Mouse (Mus musculus): ENCODE data around the gene Atxn2l. TPM values are rescaled to one million over a fixed set of nuclear protein-coding genes. Genes with fewer than 3 reads are reported as not detected.
"Not testable (repeated sequence)": the region's sequence is repeated elsewhere in the genome, so short reads cannot be mapped to it uniquely, and the experiment has no call there.

Gene Atxn2l
- polyA plus RNA-seq, 1 experiment from 2014 or later: 64.2 TPM

DNA sequence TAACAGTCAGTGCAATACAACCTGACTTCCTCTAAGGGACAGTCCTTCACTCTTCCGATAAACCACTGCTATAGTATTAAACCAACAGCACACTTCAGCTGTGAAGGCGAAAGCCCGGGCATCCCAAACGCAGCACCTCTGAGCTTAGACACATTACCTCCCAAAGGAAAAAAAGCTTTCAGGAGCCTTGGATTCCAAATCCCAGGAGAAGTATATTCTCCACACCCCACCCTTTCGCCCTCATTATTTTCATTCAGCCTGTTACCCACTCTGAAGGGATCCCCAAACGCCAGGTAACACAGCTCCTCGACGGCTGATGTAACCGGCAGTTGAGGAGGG, 1.6 kb downstream of the Atxn2l start:
- WGBS: 3% methylated on average over 9 of the region's 9 CpGs
- ATAC-seq (ENCODE audit: insufficient read depth, low FRiP score, low TSS enrichment): 0 out of 2 replicates have a peak, but pooled peaks have one; percentile 2
- peak overlapping the region; percentile 94 for H3K27ac ChIP-seq (ENCODE audit: low read depth, low read length)

DNA sequence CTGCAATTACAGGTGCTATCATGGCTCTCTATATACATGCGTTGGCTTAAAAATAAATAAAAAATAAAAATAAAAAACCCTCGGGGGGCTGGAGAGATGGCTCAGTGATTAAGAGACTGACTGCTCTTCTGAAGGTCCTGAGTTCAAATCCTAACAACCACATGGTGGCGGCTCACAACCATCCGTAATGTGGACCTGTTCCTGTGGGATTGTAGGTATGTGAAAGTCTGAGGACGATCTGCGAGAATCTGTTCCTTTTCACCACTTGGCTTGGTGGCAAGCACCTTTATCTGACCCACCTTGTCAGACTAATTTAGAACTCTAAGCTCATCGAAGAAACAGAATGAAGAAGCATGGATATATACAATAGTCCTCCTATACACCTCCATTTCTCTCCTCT, 3.8 kb downstream of the Atxn2l start:
- no peaks in the 10 kb centered on the region for H3K27me3 ChIP-seq (ENCODE audit: control insufficient read depth, insufficient read depth, low read length)
- peaks cover 6% of the 10 kb centered on the region for H3K4me1 ChIP-seq (ENCODE audit: control insufficient read depth, insufficient read depth, low read length)
- no peak overlapping the region for H3K4me2 ChIP-seq (ENCODE audit: low read depth)
- ATAC-seq (ENCODE audit: insufficient read depth, low FRiP score, low TSS enrichment) (no peak), DNase-seq (ENCODE audit: low spot score) (no peak)
- peaks cover 45% of the 10 kb centered on the region for H3K36me3 ChIP-seq (ENCODE audit: control insufficient read depth, insufficient read depth, low read length)
- H3K27ac ChIP-seq (ENCODE audit: low read depth, low read length): no peak overlapping the region
- H3K9me3 ChIP-seq (ENCODE audit: control insufficient read depth, low read length): no peaks in the 10 kb centered on the region
- H3K4me3 ChIP-seq (ENCODE audit: low read depth, low read length): no peak overlapping the region
- 93% methylated on average over 7 of the region's 7 CpGs for WGBS
- H3K9ac ChIP-seq (ENCODE audit: low read length): no peak overlapping the region

More for the DNA sequence above, 1.6 kb downstream of the Atxn2l start:
- peaks cover 6% of the 10 kb centered on the region for H3K4me1 ChIP-seq (ENCODE audit: control insufficient read depth, insufficient read depth, low read length)
- H3K9ac ChIP-seq (ENCODE audit: low read length): peak overlapping the region; percentile 49
- H3K9me3 ChIP-seq (ENCODE audit: control insufficient read depth, low read length): no peaks in the 10 kb centered on the region
- H3K27me3 ChIP-seq (ENCODE audit: control insufficient read depth, insufficient read depth, low read length): no peaks in the 10 kb centered on the region
- H3K36me3 ChIP-seq (ENCODE audit: control insufficient read depth, insufficient read depth, low read length): peaks cover 27% of the 10 kb centered on the region
- peak overlapping the region; percentile 99 for H3K4me3 ChIP-seq (ENCODE audit: low read depth, low read length)
- no peak for DNase-seq (ENCODE audit: low spot score)
- peak overlapping the region; percentile 83 for H3K4me2 ChIP-seq (ENCODE audit: low read depth)

DNA sequence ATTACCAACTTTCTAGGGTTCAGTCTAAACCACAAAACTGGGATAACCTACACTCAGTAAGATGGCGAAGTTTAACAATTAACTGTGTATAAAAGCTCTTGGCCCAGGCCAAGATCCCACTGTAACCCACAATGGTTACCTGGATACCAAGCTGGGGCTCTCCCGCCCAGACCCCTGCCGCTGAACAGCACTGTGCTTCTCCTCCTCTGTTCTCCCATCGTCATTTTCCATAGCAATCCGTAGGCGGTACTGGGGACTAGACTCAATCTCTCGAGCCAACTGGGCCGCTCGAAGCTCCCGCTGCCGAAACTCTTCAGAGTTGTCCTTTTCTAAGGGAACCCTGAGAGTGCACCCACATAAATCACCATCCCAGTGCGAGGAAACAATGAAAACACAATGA, 5.3 kb downstream of the Atxn2l start:
- Histone ChIP-seq H3K36me3 (ENCODE audit: control insufficient read depth, insufficient read depth, low read length) (peaks cover 58% of the 10 kb centered on the region), H3K4me3 (ENCODE audit: low read depth, low read length) (no peak overlapping the region), H3K9ac (ENCODE audit: low read length) (no peak overlapping the region), H3K27me3 (ENCODE audit: control insufficient read depth, insufficient read depth, low read length) (no peaks in the 10 kb centered on the region), H3K27ac (ENCODE audit: low read depth, low read length) (no peak overlapping the region), H3K4me1 (ENCODE audit: control insufficient read depth, insufficient read depth, low read length) (peaks cover 6% of the 10 kb centered on the region), H3K9me3 (ENCODE audit: control insufficient read depth, low read length) (no peaks in the 10 kb centered on the region), H3K4me2 (ENCODE audit: low read depth) (no peak overlapping the region)
- 91% methylated on average over 12 of the region's 12 CpGs for WGBS
- no peak for DNase-seq (ENCODE audit: low spot score)
- ATAC-seq (ENCODE audit: insufficient read depth, low FRiP score, low TSS enrichment): no peak

DNA sequence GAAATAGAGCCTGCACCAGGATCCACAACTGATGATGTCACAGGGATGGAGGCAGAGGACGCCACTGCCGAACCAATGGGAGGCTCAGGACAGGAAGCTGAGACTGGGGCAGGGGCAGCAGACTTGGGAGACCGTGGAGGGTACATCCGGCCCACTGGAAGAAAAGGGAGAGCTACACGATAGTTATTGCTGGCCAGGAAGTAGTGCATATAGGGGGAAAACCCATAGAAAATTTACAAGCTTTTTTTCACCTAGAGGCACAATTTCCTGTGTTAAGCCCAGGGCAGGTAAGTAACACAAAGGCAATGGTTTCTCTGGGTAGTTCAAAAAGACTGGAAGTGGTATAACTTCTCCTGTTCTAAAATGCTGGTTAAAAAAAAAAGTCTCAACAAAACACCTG, 6.8 kb downstream of the Atxn2l start:
- ATAC-seq (ENCODE audit: insufficient read depth, low FRiP score, low TSS enrichment): no peak
- no peak for DNase-seq (ENCODE audit: low spot score)
- Histone ChIP-seq H3K9me3 (ENCODE audit: control insufficient read depth, low read length) (no peaks in the 10 kb centered on the region), H3K4me2 (ENCODE audit: low read depth) (no peak overlapping the region), H3K4me1 (ENCODE audit: control insufficient read depth, insufficient read depth, low read length) (peaks cover 6% of the 10 kb centered on the region), H3K4me3 (ENCODE audit: low read depth, low read length) (no peak overlapping the region), H3K27me3 (ENCODE audit: control insufficient read depth, insufficient read depth, low read length) (no peaks in the 10 kb centered on the region), H3K27ac (ENCODE audit: low read depth, low read length) (no peak overlapping the region), H3K9ac (ENCODE audit: low read length) (no peak overlapping the region), H3K36me3 (ENCODE audit: control insufficient read depth, insufficient read depth, low read length) (peaks cover 64% of the 10 kb centered on the region)
- 84% methylated on average over 5 of the region's 5 CpGs for whole genome bisulfite sequencing

DNA sequence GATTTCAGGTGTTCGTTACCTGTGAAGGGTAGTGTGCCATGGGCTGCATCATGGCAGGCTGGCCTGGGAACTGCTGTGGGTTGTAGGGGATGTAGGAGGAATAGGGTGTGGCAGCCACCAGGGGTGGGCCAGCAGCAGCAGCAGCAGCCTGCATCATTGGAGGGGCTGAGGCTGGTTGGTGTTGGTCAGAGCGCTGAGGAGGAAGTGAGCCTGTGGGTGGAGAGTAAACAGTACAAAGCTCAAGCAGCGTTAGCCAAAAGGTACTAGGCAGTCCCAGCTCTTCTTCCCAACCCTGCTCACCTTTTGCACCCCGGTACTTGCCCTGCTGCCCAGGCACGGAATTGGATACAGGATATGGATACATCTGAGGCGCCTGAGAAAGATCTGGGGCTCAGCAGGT, 9.1 kb downstream of the Atxn2l start:
- no peak overlapping the region for H3K4me3 ChIP-seq (ENCODE audit: low read depth, low read length)
- WGBS: 89% methylated on average over 6 of the region's 6 CpGs
- H3K4me2 ChIP-seq (ENCODE audit: low read depth): no peak overlapping the region
- H3K27ac ChIP-seq (ENCODE audit: low read depth, low read length): no peak overlapping the region
- ATAC-seq (ENCODE audit: insufficient read depth, low FRiP score, low TSS enrichment) (no peak), DNase-seq (ENCODE audit: low spot score) (no peak)
- no peaks in the 10 kb centered on the region for H3K27me3 ChIP-seq (ENCODE audit: control insufficient read depth, insufficient read depth, low read length)
- no peaks in the 10 kb centered on the region for H3K4me1 ChIP-seq (ENCODE audit: control insufficient read depth, insufficient read depth, low read length)
- H3K9me3 ChIP-seq (ENCODE audit: control insufficient read depth, low read length): no peaks in the 10 kb centered on the region
- no peak overlapping the region for H3K9ac ChIP-seq (ENCODE audit: low read length)
- peaks cover 57% of the 10 kb centered on the region for H3K36me3 ChIP-seq (ENCODE audit: control insufficient read depth, insufficient read depth, low read length)

DNA sequence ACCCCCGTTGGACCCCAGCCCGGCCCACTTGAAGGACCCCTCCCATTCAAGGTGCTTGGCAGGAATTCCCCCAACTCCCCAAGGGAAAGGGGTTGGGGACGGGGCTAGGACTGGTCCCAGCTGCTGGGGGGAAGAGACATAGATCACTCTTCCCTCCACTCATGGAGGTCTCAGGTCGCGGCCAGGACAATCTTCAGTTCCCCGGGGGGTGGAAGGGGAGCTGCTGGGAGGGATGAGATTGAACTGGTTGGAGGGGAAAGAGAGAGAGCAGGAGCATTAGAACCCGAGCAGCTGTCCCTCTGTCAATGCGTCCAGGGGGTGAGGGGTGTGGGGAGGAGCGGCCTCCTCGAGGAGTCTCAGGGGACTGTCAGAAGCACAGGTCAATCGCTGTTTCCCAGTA, 11.3 kb downstream of the Atxn2l start:
- H3K4me1 ChIP-seq (ENCODE audit: control insufficient read depth, insufficient read depth, low read length): peaks cover 6% of the 10 kb centered on the region; the same call in 1 of the 2 replicates
- no peak for ATAC-seq (ENCODE audit: insufficient read depth, low FRiP score, low TSS enrichment)
- 44% methylated on average over 11 of the region's 11 CpGs for WGBS
- H3K4me2 ChIP-seq (ENCODE audit: low read depth): no peak overlapping the region
- no peak overlapping the region for H3K9ac ChIP-seq (ENCODE audit: low read length)
- no peak for DNase-seq (ENCODE audit: low spot score)
- H3K4me3 ChIP-seq (ENCODE audit: low read depth, low read length): no peak overlapping the region
- H3K27me3 ChIP-seq (ENCODE audit: control insufficient read depth, insufficient read depth, low read length): no peaks in the 10 kb centered on the region
- no peaks in the 10 kb centered on the region for H3K9me3 ChIP-seq (ENCODE audit: control insufficient read depth, low read length)
- peak overlapping the region; percentile 27; the same call in 1 of the 2 replicates for H3K27ac ChIP-seq (ENCODE audit: low read depth, low read length)
- peaks cover 41% of the 10 kb centered on the region for H3K36me3 ChIP-seq (ENCODE audit: control insufficient read depth, insufficient read depth, low read length)

DNA sequence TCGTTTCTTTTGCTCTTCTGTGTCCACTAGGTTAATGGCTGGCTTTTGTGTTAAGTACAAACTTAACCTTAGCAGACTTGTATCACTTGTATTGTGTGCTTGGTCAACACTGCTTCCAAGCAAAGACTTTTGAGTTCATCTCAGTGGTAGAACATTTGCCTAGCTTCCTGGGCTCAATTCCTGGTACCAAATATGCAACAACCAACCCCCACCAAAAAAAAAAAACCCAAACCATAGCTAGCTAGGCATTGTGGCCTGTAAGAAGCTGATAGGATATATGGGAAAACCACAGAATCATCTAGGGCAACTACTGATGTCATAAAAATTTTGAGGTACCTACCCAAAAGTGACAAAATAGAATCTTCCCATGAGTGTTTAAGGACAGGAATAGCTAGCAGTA, 12.2 kb downstream of the Atxn2l start:
- Histone ChIP-seq H3K27me3 (ENCODE audit: control insufficient read depth, insufficient read depth, low read length) (no peaks in the 10 kb centered on the region), H3K36me3 (ENCODE audit: control insufficient read depth, insufficient read depth, low read length) (peaks cover 34% of the 10 kb centered on the region), H3K4me3 (ENCODE audit: low read depth, low read length) (no peak overlapping the region), H3K4me1 (ENCODE audit: control insufficient read depth, insufficient read depth, low read length) (peaks cover 8% of the 10 kb centered on the region; the same call in 1 of the 2 replicates), H3K27ac (ENCODE audit: low read depth, low read length) (no peak overlapping the region), H3K9me3 (ENCODE audit: control insufficient read depth, low read length) (no peaks in the 10 kb centered on the region), H3K4me2 (ENCODE audit: low read depth) (no peak overlapping the region), H3K9ac (ENCODE audit: low read length) (no peak overlapping the region)
- 85% methylated on average over 1 of the region's 1 CpGs for whole genome bisulfite sequencing
- no peak for DNase-seq (ENCODE audit: low spot score)
- ATAC-seq (ENCODE audit: insufficient read depth, low FRiP score, low TSS enrichment): no peak

DNA sequence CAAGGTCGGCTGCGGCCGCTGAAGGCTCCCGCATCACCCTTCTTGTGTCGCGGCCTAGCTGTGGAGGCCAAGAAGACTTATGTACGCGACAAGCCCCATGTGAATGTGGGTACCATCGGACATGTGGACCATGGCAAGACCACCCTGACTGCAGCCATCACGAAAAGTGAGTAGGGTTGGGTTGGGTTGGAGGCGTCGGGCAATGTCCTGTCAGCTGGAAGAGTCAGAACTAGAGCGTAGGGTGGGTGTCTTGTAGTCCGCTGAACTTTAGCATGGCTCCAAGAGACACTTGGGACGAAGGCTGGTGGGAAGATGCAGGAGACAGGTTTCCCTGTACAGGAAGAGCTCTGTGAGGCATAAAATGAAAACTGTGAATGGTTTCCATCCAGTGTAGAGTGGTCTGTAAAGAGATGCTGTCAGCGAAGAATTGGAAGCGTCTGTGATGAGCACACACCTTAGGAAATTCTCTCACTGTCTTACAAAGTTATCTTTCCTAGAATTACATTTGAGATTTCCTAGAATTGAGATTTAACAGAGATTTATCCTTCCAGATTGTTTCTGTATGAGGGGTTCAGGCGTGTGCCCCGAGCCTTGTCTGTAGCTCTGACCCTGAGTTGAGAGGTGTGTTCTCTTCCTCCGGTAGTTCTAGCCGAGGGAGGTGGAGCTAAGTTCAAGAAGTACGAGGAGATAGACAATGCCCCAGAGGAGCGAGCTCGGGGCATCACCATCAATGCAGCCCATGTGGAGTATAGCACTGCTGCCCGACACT, 15.4 kb downstream of the Atxn2l start:
- not testable (repeated sequence) for H3K9me3 ChIP-seq (ENCODE audit: control insufficient read depth, low read length); H3K27ac ChIP-seq (ENCODE audit: low read depth, low read length)
- peak; percentile 16; the same call in 1 of the 2 replicates for ATAC-seq (ENCODE audit: insufficient read depth, low FRiP score, low TSS enrichment)

DNA sequence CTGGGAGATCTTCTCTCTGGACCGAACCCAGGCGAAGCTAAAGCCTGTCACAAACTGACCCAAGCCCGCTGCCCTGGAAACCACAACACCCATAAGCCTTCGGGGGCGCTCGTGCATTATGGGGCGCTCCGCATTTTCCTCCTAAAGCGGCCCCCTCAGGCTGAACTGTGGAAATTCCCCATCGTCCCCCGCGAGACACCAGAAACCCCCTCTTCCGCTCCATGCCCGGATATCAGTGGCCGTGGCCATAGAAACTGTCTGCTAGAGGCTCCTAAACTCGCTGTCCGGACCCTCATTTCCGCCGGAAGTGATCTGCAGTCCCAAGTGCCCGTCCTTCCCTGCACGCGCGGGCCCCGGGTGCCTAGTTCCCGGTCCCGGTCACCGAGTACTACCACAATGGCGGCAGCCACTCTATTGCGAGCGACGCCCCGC, 16.2 kb downstream of the Atxn2l start, which contains the start of gene Tufm:
Gene Tufm (plus strand): TSS at position 310 of the 432 bp plus-strand sequence.
- WGBS: under 1% methylated on average over 32 of the region's 32 CpGs

More for the DNA sequence above, 15.4 kb downstream of the Atxn2l start:
- peak overlapping the region; percentile 62 for H3K4me3 ChIP-seq (ENCODE audit: low read depth, low read length)
- H3K4me2 ChIP-seq (ENCODE audit: low read depth): peak overlapping the region; percentile 94
- H3K4me1 ChIP-seq (ENCODE audit: control insufficient read depth, insufficient read depth, low read length); H3K27me3 ChIP-seq (ENCODE audit: control insufficient read depth, insufficient read depth, low read length); H3K36me3 ChIP-seq (ENCODE audit: control insufficient read depth, insufficient read depth, low read length); DNase-seq (ENCODE audit: low spot score): not testable (repeated sequence)
- WGBS: 23% methylated on average over 20 of the region's 25 CpGs
- H3K9ac ChIP-seq (ENCODE audit: low read length): peak overlapping the region; percentile 53

More for the DNA sequence above, 16.2 kb downstream of the Atxn2l start, which contains the start of gene Tufm:
- peak within 1 kb of the TSS; percentile 94 for H3K4me2 ChIP-seq (ENCODE audit: low read depth)
- H3K27me3 ChIP-seq (ENCODE audit: control insufficient read depth, insufficient read depth, low read length): no peaks in the 10 kb centered on the region
- peaks cover 8% of the 10 kb centered on the region; the same call in 1 of the 2 replicates for H3K4me1 ChIP-seq (ENCODE audit: control insufficient read depth, insufficient read depth, low read length)
- no peaks in the 10 kb centered on the region for H3K9me3 ChIP-seq (ENCODE audit: control insufficient read depth, low read length)
- peak within 1 kb of the TSS; percentile 56; the same call in 1 of the 2 replicates for H3K27ac ChIP-seq (ENCODE audit: low read depth, low read length)
- H3K4me3 ChIP-seq (ENCODE audit: low read depth, low read length): peak within 1 kb of the TSS; percentile 62
- H3K9ac ChIP-seq (ENCODE audit: low read length): peak within 1 kb of the TSS; percentile 53
- peaks cover 2% of the 10 kb centered on the region for H3K36me3 ChIP-seq (ENCODE audit: control insufficient read depth, insufficient read depth, low read length)
- ATAC-seq (ENCODE audit: insufficient read depth, low FRiP score, low TSS enrichment) (peak; percentile 88), DNase-seq (ENCODE audit: low spot score) (peak; percentile 94)

All from neural tube, embryonic 11.5 days (tissue).